Comparison of ENCODE assay signal across 17 mouse cellular contexts in genomic region chr14:25044106-25044505, GRCm38 (mm10).
DNase-seq lines count a peak whose midpoint lies in the region; ATAC-seq lines count a peak whose summit lies in the region.
"Had no signal": no experiment of that assay in that cellular context is flagged by ENCODE, and none has a peak within 500 bp of the region (broad histone marks: within the 10 kb centered on the region; RNA-seq: fewer than 3 reads in every experiment).

No protein-coding gene starts in this region.

- H3K4me2 ChIP-seq in kidney, embryonic 14.5 days (replicated peaks; ENCODE audit: low read depth, low read length): no peak overlapping the region
- no peak overlapping the region for H3K4me2 ChIP-seq in stomach, embryonic 16.5 days (ENCODE audit: low read depth, low read length)
- H3K4me2 ChIP-seq in forebrain, embryonic 15.5 days (replicated peaks): no peak overlapping the region

- intact Hi-C loops in left cerebral cortex, postnatal 36 days (cut with DNase I): no loop called here

- H3K27ac ChIP-seq in kidney, embryonic 14.5 days (ENCODE audit: low read depth, low read length): peak overlapping the region; percentile 44; the same call in 1 of the 2 replicates
- H3K27ac ChIP-seq in stomach, embryonic 16.5 days (ENCODE audit: low read length): peak overlapping the region; percentile 38; the same call in 1 of the 2 replicates
- H3K27ac ChIP-seq in forebrain, embryonic 15.5 days (replicated peaks): no peak overlapping the region

- no peaks in the 10 kb centered on the region for H3K27me3 ChIP-seq in kidney, embryonic 14.5 days (ENCODE audit: control insufficient read depth, insufficient read depth, low read length)
- H3K27me3 ChIP-seq in stomach, embryonic 16.5 days (ENCODE audit: control insufficient read depth, insufficient read depth, low read length): no peaks in the 10 kb centered on the region
- H3K27me3 ChIP-seq in forebrain, embryonic 15.5 days: no peaks in the 10 kb centered on the region

- no peaks in the 10 kb centered on the region for H3K9me3 ChIP-seq in kidney, embryonic 14.5 days (ENCODE audit: control insufficient read depth, low read length)
- no peaks in the 10 kb centered on the region for H3K9me3 ChIP-seq in stomach, embryonic 16.5 days (replicated peaks; ENCODE audit: control insufficient read depth, low read length)
- no peaks in the 10 kb centered on the region for H3K9me3 ChIP-seq in forebrain, embryonic 15.5 days

- no peak for DNase-seq in kidney, adult 18-20 months
- DNase-seq in right cerebral cortex, adult 2 months (ENCODE audit: low spot score in 2 of 2): peak; percentile 54 to 58
- no peak for DNase-seq in right cerebral cortex, postnatal 4 days
- peak; percentile 48 to 69 for DNase-seq in left cerebral cortex, postnatal 36 days (ENCODE audit: low spot score in 2 of 2)
- DNase-seq in adrenal gland, adult 8-10 months: no peak
- DNase-seq: adrenal gland, postnatal 36 days; heart, adult 18-20 months; heart, postnatal 10 days; kidney, postnatal 14 days; layer of hippocampus, postnatal 36 days; lung, adult 2 months; thymus, postnatal 14 days had no signal

- no peak for ATAC-seq in kidney, embryonic 14.5 days (ENCODE audit: low FRiP score, low TSS enrichment)
- ATAC-seq in stomach, embryonic 16.5 days (ENCODE audit: insufficient read depth, low FRiP score): no peak
- no peak for ATAC-seq in forebrain, embryonic 15.5 days (replicated peaks)
- ATAC-seq: hindbrain, embryonic 16.5 days; midbrain, embryonic 16.5 days had no signal

- H3K4me3 ChIP-seq in kidney, embryonic 14.5 days (ENCODE audit: low read length): no peak overlapping the region
- no peak overlapping the region for H3K4me3 ChIP-seq in stomach, embryonic 16.5 days (replicated peaks; ENCODE audit: low read length)
- H3K4me3 ChIP-seq in forebrain, embryonic 15.5 days: no peak overlapping the region

- WGBS in kidney, embryonic 14.5 days: 90% methylated on average over 13 of the region's 13 CpGs
- WGBS in stomach, embryonic 16.5 days: 91% methylated on average over 13 of the region's 13 CpGs
- 96% methylated on average over 13 of the region's 13 CpGs for WGBS in forebrain, embryonic 15.5 days

- H3K9ac ChIP-seq in kidney, embryonic 14.5 days (ENCODE audit: low read depth, low read length): no peak overlapping the region
- H3K9ac ChIP-seq in stomach, embryonic 16.5 days (ENCODE audit: low read length): no peak overlapping the region
- H3K9ac ChIP-seq in forebrain, embryonic 15.5 days (replicated peaks): no peak overlapping the region

- H3K36me3 ChIP-seq in kidney, embryonic 14.5 days (ENCODE audit: control insufficient read depth, insufficient read depth, low read length): no peaks in the 10 kb centered on the region
- no peaks in the 10 kb centered on the region for H3K36me3 ChIP-seq in stomach, embryonic 16.5 days (ENCODE audit: control insufficient read depth, insufficient read depth, low read length)
- no peaks in the 10 kb centered on the region for H3K36me3 ChIP-seq in forebrain, embryonic 15.5 days

- H3K4me1 ChIP-seq in kidney, embryonic 14.5 days (ENCODE audit: control insufficient read depth, insufficient read depth, low read length): peaks cover 31% of the 10 kb centered on the region; the same call in 1 of the 2 replicates
- H3K4me1 ChIP-seq in stomach, embryonic 16.5 days (ENCODE audit: control insufficient read depth, insufficient read depth, low read length): peaks cover 10% of the 10 kb centered on the region
- no peaks in the 10 kb centered on the region for H3K4me1 ChIP-seq in forebrain, embryonic 15.5 days

Comparison
In these comparisons a context has a peak if more than half of its experiments do, and no peak if none do; other contexts are left out.
1. DNase-seq: peak in right cerebral cortex, adult 2 months (2 of 2) and left cerebral cortex, postnatal 36 days (2 of 2); none in kidney, adult 18-20 months (single experiment), right cerebral cortex, postnatal 4 days (single experiment) and adrenal gland, adult 8-10 months (single experiment).